Mouse (Mus musculus) intestine, embryonic 16.5 days (tissue): ENCODE measurements around the gene Galnt12. TPM values are rescaled to one million over a fixed set of nuclear protein-coding genes. Genes with fewer than 3 reads are reported as not detected.
"Not testable (repeated sequence)": the region's sequence is repeated elsewhere in the genome, so short reads cannot be mapped to it uniquely, and the experiment has no call there.

Experiments
- ATAC-seq: fragments of 200-750 bp; cut with Nextera tagmentation; 2 replicates; pipeline ENCODE4 v1.8.0; 2017; ENCODE audit warnings: moderate TSS enrichment, moderate library complexity
- H3K27ac ChIP-seq: fragments of 300-500 bp; sonication (generic); 2 replicates; pipeline ENCODE4 v1.5.1; 2014; ENCODE audit warnings: mild to moderate bottlenecking, low read length
- H3K27me3 ChIP-seq: fragments of 300-500 bp; sonication (generic); replicated peaks from 2 replicates; pipeline ENCODE4 v1.6.1; 2014; ENCODE audit warnings: low read length, control low read depth, mixed read lengths; ENCODE audit not compliant: control insufficient read depth, insufficient read depth
- H3K36me3 ChIP-seq: fragments of 300-500 bp; sonication (generic); 2 replicates; pipeline ENCODE4 v1.6.1; 2014; ENCODE audit warnings: low read length, control low read depth; ENCODE audit not compliant: control insufficient read depth, insufficient read depth
- H3K4me1 ChIP-seq: fragments of 300-500 bp; sonication (generic); 2 replicates; pipeline ENCODE4 v1.6.1; 2014; ENCODE audit warnings: low read length, control low read depth, mixed read lengths; ENCODE audit not compliant: control insufficient read depth, insufficient read depth
- H3K4me2 ChIP-seq: fragments of 300-500 bp; sonication (generic); 2 replicates; pipeline ENCODE4 v1.6.1; 2014; ENCODE audit warnings: low read depth, low read length, control low read depth
- H3K4me3 ChIP-seq: fragments of 300-500 bp; sonication (generic); 2 replicates; pipeline ENCODE4 v1.5.1; 2014; ENCODE audit warnings: mild to moderate bottlenecking, low read length
- H3K9ac ChIP-seq: fragments of 300-500 bp; sonication (generic); 2 replicates; pipeline ENCODE4 v1.6.1; 2014; ENCODE audit warnings: low read depth, low read length
- H3K9me3 ChIP-seq: fragments of 300-500 bp; sonication (generic); 2 replicates; pipeline ENCODE4 v1.6.1; 2016; ENCODE audit warnings: low read length, control low read depth; ENCODE audit not compliant: control insufficient read depth
- WGBS: fragments of 180-500 bp; shearing (Covaris S2); extraction: QIAGEN DNeasy Blood & Tissue Kit; methylation state at CpG from one replicate; pipeline ENCODE4 v1.1.7; 2014; 5-methylcytosine and 5-hydroxymethylcytosine counted together
- polyA plus RNA-seq: library from polyadenylated mRNA; unstranded; fragments of >200 nt; fragmentation: Nextera tagmentation; extraction: Ambion mirVana; gene quantifications from 2 replicates; pipeline ENCODE4 v1.2.1, GENCODE M21; 2015

The Galnt12 gene
- 21.0 and 21.4 TPM in 2 replicates for polyA plus RNA-seq

DNA sequence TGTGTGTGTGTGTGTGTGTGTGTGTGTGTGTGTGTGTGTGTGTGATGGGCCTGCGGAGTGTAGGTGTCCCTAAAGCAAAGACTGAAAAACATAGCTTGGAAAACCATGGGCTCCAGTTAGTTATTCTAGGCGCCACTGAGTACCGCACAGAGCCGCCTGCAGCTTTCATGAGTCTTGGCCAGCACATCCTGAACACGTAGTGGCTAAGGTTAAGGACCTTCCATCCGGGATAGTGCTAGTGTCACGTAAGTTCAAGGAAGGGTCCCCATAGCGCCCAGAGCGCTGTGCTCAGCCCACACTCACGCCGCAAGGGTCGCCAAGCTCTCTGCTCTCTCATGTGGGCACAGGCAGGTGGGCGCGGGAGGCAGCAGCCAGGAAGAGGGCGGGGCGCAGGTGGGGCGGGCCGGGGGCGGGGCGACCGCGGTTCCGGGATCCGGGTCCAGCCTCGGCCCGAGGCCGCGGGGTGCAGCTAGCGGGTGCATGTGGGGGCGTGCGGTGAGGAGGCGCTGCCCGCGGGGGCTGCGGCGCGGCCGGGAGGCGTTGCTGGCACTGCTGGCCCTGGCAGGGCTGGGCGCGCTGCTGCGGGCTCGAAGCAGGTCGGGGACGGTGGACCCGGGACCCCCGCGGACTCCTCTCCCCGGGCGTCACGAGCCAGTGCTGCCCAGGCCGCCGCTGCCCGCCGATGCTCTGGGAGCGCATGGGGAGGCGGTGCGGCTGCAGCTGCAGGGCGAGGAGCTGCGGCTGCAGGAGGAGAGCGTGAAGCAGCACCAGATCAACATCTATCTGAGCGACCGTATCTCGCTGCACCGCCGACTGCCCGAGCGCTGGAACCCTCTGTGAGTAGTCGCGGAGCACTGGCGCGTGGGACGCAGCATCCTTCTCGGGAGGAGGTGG lies at the start of gene Galnt12:
Gene Galnt12, plus strand, starts transcription at position 417 of the 894 bp plus-strand sequence.
- H3K4me3 ChIP-seq, result peak within 1 kb of the TSS; percentile 75
- no peaks in the 10 kb centered on the region for H3K36me3 ChIP-seq
- no peaks in the 10 kb centered on the region for H3K9me3 ChIP-seq
- ATAC-seq, result peak; percentile 87
- H3K4me2 ChIP-seq, result peak within 1 kb of the TSS; percentile 99
- H3K27ac ChIP-seq, result no peak within 1 kb of the TSS
- 1% methylated on average over 63 of the region's 74 CpGs for WGBS
- peak within 1 kb of the TSS; percentile 71 for H3K9ac ChIP-seq
- H3K4me1 ChIP-seq, result peaks cover 12% of the 10 kb centered on the region
- H3K27me3 ChIP-seq, result peaks cover 6% of the 10 kb centered on the region; the same call in 1 of the 2 replicates

- no peak overlapping the region for H3K4me2 ChIP-seq
- H3K4me3 ChIP-seq, result no peak overlapping the region
- H3K4me1 ChIP-seq, result no peaks in the 10 kb centered on the region
- H3K9me3 ChIP-seq, result no peaks in the 10 kb centered on the region
- H3K27me3 ChIP-seq, result no peaks in the 10 kb centered on the region
- no peak overlapping the region for H3K27ac ChIP-seq
- no peaks in the 10 kb centered on the region for H3K36me3 ChIP-seq
- H3K9ac ChIP-seq, result no peak overlapping the region
- WGBS, result 86% methylated on average over 9 of the region's 9 CpGs
- no peak for ATAC-seq
These were observed 47.8 kb upstream of the Galnt12 start for GRCm38 (mm10) chr4:47043866-47044265.

DNA sequence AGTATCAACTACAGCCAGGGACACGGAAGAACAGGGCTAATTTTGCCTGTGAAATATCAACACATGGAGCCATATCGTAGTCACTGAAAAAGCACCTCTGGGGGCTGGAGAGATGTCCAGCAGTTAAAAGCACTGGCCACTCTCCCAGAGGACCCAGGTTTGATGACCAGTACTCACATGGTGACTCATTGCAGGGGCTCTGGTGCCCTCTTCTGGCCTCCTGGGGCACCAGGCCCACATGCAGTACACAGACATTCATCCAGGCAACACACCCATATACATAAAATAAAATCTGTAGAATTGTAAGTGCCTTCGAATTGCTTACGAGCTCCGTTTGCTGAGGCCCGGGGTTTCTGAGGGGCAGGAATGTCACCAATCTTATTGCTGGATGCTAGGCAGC lies 44.7 kb upstream of the Galnt12 start:
- Histone ChIP-seq H3K9me3 (no peaks in the 10 kb centered on the region), H3K27ac (no peak overlapping the region), H3K9ac (no peak overlapping the region), H3K27me3 (no peaks in the 10 kb centered on the region), H3K36me3 (no peaks in the 10 kb centered on the region), H3K4me2 (no peak overlapping the region), H3K4me3 (no peak overlapping the region), H3K4me1 (peaks cover 14% of the 10 kb centered on the region)
- no peak for ATAC-seq
- WGBS, result 84% methylated on average over 6 of the region's 6 CpGs

DNA sequence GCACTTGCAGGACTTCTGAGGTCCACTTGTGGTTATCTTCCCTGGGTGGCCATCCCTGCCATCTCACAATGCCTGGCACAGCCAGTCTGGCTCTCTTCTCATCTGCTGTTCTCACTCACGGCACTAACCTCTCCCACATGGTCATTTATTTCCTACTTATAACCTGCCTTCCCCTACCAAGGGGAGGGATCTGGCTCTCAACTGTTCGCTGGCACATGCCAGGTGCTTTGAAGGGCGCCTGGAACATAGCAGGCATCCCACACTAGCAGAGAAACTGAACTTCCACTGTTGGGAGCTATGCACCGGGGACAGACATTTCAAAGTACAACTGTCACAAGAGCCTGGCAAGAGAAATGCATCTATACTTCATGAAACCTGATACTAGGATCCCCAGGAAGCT lies 43.9 kb upstream of the Galnt12 start:
- H3K4me2 ChIP-seq, result no peak overlapping the region
- H3K4me3 ChIP-seq, result no peak overlapping the region
- H3K27ac ChIP-seq, result no peak overlapping the region
- H3K4me1 ChIP-seq, result peaks cover 17% of the 10 kb centered on the region
- H3K9me3 ChIP-seq, result no peaks in the 10 kb centered on the region
- H3K36me3 ChIP-seq, result no peaks in the 10 kb centered on the region
- no peaks in the 10 kb centered on the region for H3K27me3 ChIP-seq
- H3K9ac ChIP-seq, result no peak overlapping the region
- no peak for ATAC-seq
- 69% methylated on average over 4 of the region's 4 CpGs for WGBS

DNA sequence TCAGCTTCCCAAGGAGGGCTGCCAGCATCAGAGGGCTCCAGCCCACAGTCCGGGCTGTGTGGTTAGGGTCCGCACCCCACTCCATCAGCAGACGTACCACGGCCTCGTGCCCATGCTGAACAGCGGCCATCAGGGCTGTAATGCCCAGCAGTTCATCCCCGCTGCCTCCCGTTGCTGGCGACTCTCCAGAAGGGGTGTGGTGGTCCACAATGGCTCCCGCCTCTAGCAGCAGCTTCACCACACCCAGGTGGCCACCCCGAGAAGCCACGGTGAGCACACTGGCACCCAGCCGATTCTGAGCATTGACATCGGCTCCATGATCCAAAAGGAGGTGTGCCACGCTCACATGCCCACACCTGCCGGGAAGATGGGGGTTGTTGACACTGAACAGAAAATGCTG lies 42.5 kb upstream of the Galnt12 start:
- Histone ChIP-seq H3K36me3 (no peaks in the 10 kb centered on the region), H3K9me3 (peaks cover 2% of the 10 kb centered on the region; the same call in 1 of the 2 replicates), H3K9ac (no peak overlapping the region), H3K4me1 (peaks cover 17% of the 10 kb centered on the region), H3K27ac (no peak overlapping the region), H3K4me3 (no peak overlapping the region), H3K4me2 (no peak overlapping the region), H3K27me3 (no peaks in the 10 kb centered on the region)
- 90% methylated on average over 16 of the region's 16 CpGs for WGBS
- no peak for ATAC-seq

GRCm38 (mm10) chr4:47050167-47050566 lies 41.5 kb upstream of the Galnt12 start:
- H3K4me2 ChIP-seq, result no peak overlapping the region
- peak; percentile 81 for ATAC-seq
- no peak overlapping the region for H3K27ac ChIP-seq
- WGBS, result 0% methylated on average over 1 of the region's 1 CpGs
- peaks cover 17% of the 10 kb centered on the region for H3K4me1 ChIP-seq
- H3K9ac ChIP-seq, result no peak overlapping the region
- H3K27me3 ChIP-seq, result 0 out of 2 replicates have a peak, but pooled peaks cover 2% of the 10 kb centered on the region
- peaks cover 2% of the 10 kb centered on the region; the same call in 1 of the 2 replicates for H3K9me3 ChIP-seq
- no peak overlapping the region for H3K4me3 ChIP-seq
- H3K36me3 ChIP-seq, result no peaks in the 10 kb centered on the region

DNA sequence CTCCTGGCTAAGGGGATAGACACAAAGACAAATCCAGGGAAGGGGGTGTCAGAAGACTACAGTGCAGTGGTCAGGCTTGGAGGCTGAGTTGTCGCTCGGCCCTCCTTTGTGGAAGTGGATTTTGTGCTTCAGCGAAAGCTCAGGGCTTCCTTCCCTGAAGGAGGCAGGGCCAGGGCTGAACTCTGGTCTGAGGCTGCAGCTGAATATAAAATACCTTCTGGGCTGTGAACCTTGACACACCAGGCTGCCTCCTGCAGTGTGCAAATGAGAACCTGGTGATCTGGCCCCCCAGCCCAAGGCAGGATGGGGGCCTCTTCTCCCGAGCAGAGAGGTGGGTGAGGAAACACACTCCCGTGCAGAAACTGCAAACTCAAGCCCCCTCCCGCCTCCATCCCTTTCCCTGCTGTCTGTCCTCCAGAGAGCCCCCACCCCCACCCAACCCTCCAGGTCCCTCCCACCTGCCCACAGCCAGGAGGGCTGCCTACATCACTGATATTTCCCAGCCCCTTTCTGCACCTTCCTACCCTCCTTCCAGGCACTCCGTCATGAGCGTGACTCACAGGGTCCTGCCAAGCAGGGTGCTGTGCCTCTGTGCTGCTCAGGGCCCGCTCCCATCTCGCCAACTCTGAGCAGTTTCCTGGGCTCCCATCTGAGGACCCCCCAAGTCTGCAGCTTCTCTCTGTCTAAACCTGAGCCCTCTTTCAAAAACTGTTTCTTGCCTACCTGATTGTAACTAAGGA lies 40.9 kb upstream of the Galnt12 start:
- peak; percentile 74 for ATAC-seq
- H3K4me2 ChIP-seq, result no peak overlapping the region
- WGBS, result 28% methylated on average over 10 of the region's 10 CpGs

DNA sequence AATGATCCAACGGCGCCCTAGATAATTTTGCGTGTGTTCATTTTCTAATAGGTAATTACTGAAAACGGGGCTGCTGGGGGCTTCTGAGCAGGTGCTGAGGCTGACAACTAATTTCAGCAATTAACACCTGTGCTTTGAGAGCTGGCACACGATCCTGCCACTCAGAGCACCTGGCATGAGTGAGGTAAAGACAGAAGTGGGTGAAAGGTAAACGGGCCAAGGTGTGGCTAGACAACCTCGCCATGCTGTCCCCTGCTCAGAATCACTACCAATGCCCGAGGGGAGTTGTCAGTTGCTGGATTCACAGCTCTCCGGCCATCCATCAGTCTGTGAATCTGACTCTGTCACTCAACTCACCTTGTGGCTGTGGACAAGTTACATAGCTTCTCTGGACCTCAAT lies 39.8 kb upstream of the Galnt12 start:
- H3K27ac ChIP-seq, result no peak overlapping the region
- no peak overlapping the region for H3K4me3 ChIP-seq
- peaks cover 2% of the 10 kb centered on the region; the same call in 1 of the 2 replicates for H3K9me3 ChIP-seq
- H3K27me3 ChIP-seq, result 0 out of 2 replicates have a peak, but pooled peaks cover 2% of the 10 kb centered on the region
- H3K36me3 ChIP-seq, result no peaks in the 10 kb centered on the region
- H3K9ac ChIP-seq, result no peak overlapping the region
- no peak for ATAC-seq
- no peak overlapping the region for H3K4me2 ChIP-seq
- 62% methylated on average over 9 of the region's 9 CpGs for WGBS
- H3K4me1 ChIP-seq, result peaks cover 19% of the 10 kb centered on the region

More for the DNA sequence above, 40.9 kb upstream of the Galnt12 start:
- Histone ChIP-seq H3K4me1 (peaks cover 17% of the 10 kb centered on the region), H3K9me3 (peaks cover 2% of the 10 kb centered on the region; the same call in 1 of the 2 replicates), H3K27ac (no peak overlapping the region), H3K4me3 (no peak overlapping the region), H3K36me3 (no peaks in the 10 kb centered on the region), H3K9ac (0 out of 2 replicates have a peak overlapping the region, but pooled peaks have one; percentile 7), H3K27me3 (0 out of 2 replicates have a peak, but pooled peaks cover 2% of the 10 kb centered on the region)

GRCm38 (mm10) chr4:47055170-47055569 lies 36.5 kb upstream of the Galnt12 start:
- H3K4me1 ChIP-seq, result peaks cover 24% of the 10 kb centered on the region
- 91% methylated on average over 9 of the region's 9 CpGs for WGBS
- ATAC-seq, H3K27ac ChIP-seq, H3K27me3 ChIP-seq, H3K4me3 ChIP-seq, H3K4me2 ChIP-seq, H3K9me3 ChIP-seq, H3K9ac ChIP-seq, H3K36me3 ChIP-seq: not testable (repeated sequence)
